Mouse (Mus musculus) heart, embryonic 14.5 days (tissue): Measurements from ENCODE around the gene Syngr2. TPM values are rescaled to one million over a fixed set of nuclear protein-coding genes. Genes with fewer than 3 reads are reported as not detected.

Experiments used
- ATAC-seq: fragments of 200-750 bp; cut with Nextera tagmentation; 2 replicates; pipeline ENCODE4 v1.8.0; 2017; ENCODE audit warnings: low read depth, moderate TSS enrichment; ENCODE audit not compliant: insufficient number of reproducible peaks, insufficient read depth, low FRiP score
- H3K27ac ChIP-seq, 2 experiments: fragments of 200-500 bp in 1 of 2; fragments of 300-500 bp in 1 of 2; sonication (generic) in 1 of 2; replicated peaks in 1 of 2; 2 replicates each; pipeline ENCODE4 v1.5.1; 2012 to 2014; ENCODE audit warnings: low read depth in 2 of 2, low read length in 2 of 2, control low read depth in 1 of 2, mild to moderate bottlenecking in 1 of 2, mixed read lengths in 1 of 2; ENCODE audit not compliant: control insufficient read depth in 1 of 2, insufficient read depth in 1 of 2
- H3K27me3 ChIP-seq: fragments of 300-500 bp; sonication (generic); 2 replicates; pipeline ENCODE4 v1.6.1; 2014; ENCODE audit warnings: mild to moderate bottlenecking, low read length, control low read depth; ENCODE audit not compliant: control insufficient read depth, insufficient read depth
- H3K36me3 ChIP-seq: fragments of 300-500 bp; sonication (generic); 2 replicates; pipeline ENCODE4 v1.6.1; 2014; ENCODE audit warnings: mild to moderate bottlenecking, control low read depth, low read length, mixed read lengths; ENCODE audit not compliant: control insufficient read depth, insufficient read depth
- H3K4me1 ChIP-seq, 2 experiments: fragments of 200-500 bp in 1 of 2; fragments of 300-500 bp in 1 of 2; sonication (generic) in 1 of 2; 2 replicates each; pipeline ENCODE4 v1.6.1; 2012 to 2014; ENCODE audit warnings: low read length in 2 of 2, control low read depth in 1 of 2, mixed read lengths in 1 of 2; ENCODE audit not compliant: control insufficient read depth in 2 of 2, insufficient read depth in 2 of 2
- H3K4me2 ChIP-seq: fragments of 300-500 bp; sonication (generic); 2 replicates; pipeline ENCODE4 v1.6.1; 2014; ENCODE audit warnings: mild to moderate bottlenecking, low read length
- H3K4me3 ChIP-seq, 2 experiments: fragments of 200-500 bp in 1 of 2; fragments of 300-500 bp in 1 of 2; sonication (generic) in 1 of 2; 2 replicates each; pipeline ENCODE4 v1.5.1; 2012 to 2014; ENCODE audit warnings: low read length in 2 of 2, mild to moderate bottlenecking in 2 of 2, control low read depth in 1 of 2, low read depth in 1 of 2, moderate library complexity in 1 of 2; ENCODE audit not compliant: control insufficient read depth in 1 of 2, insufficient read depth in 1 of 2
- H3K9ac ChIP-seq: fragments of 300-500 bp; sonication (generic); 2 replicates; pipeline ENCODE4 v1.6.1; 2014; ENCODE audit warnings: mild to moderate bottlenecking, low read length
- H3K9me3 ChIP-seq: fragments of 300-500 bp; sonication (generic); 2 replicates; pipeline ENCODE4 v1.6.1; 2016; ENCODE audit warnings: low read length, control low read depth; ENCODE audit not compliant: control insufficient read depth
- WGBS: fragments of 180-500 bp; shearing (Covaris S2); extraction: QIAGEN DNeasy Blood & Tissue Kit; methylation state at CpG from one replicate; pipeline ENCODE4 v1.1.7; 2014; 5-methylcytosine and 5-hydroxymethylcytosine counted together
- polyA plus RNA-seq: library from polyadenylated mRNA; unstranded; fragments of >200 nt; fragmentation: Nextera tagmentation; extraction: Ambion mirVana; gene quantifications from 2 replicates; pipeline ENCODE4 v1.2.1, GENCODE M21; 2014

Syngr2 gene
- polyA plus RNA-seq, 1 experiment from 2014 or later: 102 TPM

GRCm38 (mm10) chr11:117847593-117848215, 38.2 kb downstream of the Syngr2 start:
- no peak for ATAC-seq
- Histone ChIP-seq H3K36me3 (peaks cover 16% of the 10 kb centered on the region), H3K9ac (peak overlapping the region; percentile 95), H3K4me3 (peak overlapping the region in 1 of 2 experiments; percentile 83; a peak in 2 of 4 replicates), H3K4me1 (peaks cover 11 to 28% of the 10 kb centered on the region in 2 experiments; a peak in 3 of 4 replicates), H3K27me3 (no peaks in the 10 kb centered on the region), H3K9me3 (no peaks in the 10 kb centered on the region), H3K27ac (peak overlapping the region; percentile 97 to 100), H3K4me2 (peak overlapping the region; percentile 92)
- 78% methylated on average over 7 of the region's 7 CpGs for WGBS

DNA sequence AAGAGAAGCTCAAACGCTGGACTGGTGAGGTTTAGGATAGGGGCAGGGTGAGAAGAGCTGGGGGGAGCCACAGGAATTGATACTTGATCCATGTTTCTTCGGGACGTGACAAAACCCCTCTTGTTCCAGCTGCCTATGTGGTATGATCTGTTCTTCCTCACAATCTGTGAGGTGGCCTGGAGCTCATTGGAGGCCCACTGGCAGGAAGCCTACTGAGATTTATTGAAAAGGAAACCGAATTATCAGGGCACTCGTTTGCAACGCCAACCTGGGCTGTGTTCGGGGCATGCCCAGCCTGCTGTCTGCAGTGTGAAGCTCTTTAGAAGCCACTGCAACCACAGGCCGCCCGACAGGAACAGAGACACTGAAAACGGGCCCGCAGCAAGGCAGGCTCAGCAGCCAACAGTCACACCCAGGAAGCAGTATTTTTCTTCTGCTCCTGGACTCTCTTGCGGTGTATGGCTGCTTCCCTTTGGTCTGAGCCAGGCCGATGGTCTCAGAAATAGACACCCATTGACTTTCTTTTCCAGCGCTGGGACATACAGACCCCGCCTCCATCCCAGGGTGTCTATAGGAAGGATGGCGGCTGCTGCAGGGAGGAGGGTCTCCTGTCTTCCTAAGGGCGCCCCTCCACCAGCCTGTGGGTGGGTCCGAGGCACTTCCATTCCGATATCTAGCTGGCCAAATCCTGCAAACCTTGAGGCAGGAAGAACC, 39.0 kb downstream of the Syngr2 start:
- no peaks in the 10 kb centered on the region for H3K9me3 ChIP-seq
- peak overlapping the region; percentile 92 for H3K4me2 ChIP-seq
- H3K4me1 ChIP-seq: peaks cover 11 to 28% of the 10 kb centered on the region in 2 experiments; a peak in 3 of 4 replicates
- H3K27ac ChIP-seq: peak overlapping the region; percentile 97 to 100
- H3K36me3 ChIP-seq: peaks cover 24% of the 10 kb centered on the region
- no peaks in the 10 kb centered on the region for H3K27me3 ChIP-seq
- peak; percentile 64 for ATAC-seq
- H3K4me3 ChIP-seq: peak overlapping the region; percentile 83 to 95
- WGBS: 7% methylated on average over 19 of the region's 19 CpGs
- H3K9ac ChIP-seq: peak overlapping the region; percentile 95

- peak; percentile 92 for ATAC-seq
- Histone ChIP-seq H3K4me3 (peak within 1 kb of the TSS; percentile 83 to 95), H3K36me3 (peaks cover 31% of the 10 kb centered on the region), H3K27me3 (no peaks in the 10 kb centered on the region), H3K4me1 (peaks cover 11 to 28% of the 10 kb centered on the region in 2 experiments; a peak in 3 of 4 replicates), H3K9ac (peak within 1 kb of the TSS; percentile 95), H3K9me3 (no peaks in the 10 kb centered on the region), H3K4me2 (peak within 1 kb of the TSS; percentile 92), H3K27ac (peak within 1 kb of the TSS; percentile 97 to 100)
- WGBS: under 1% methylated on average over 49 of the region's 51 CpGs
Observed at GRCm38 (mm10) chr11:117848985-117849671, 39.7 kb downstream of the Syngr2 start, which contains the start of gene Birc5. Gene Birc5, plus strand, starts transcription at chr11:117849251.

DNA sequence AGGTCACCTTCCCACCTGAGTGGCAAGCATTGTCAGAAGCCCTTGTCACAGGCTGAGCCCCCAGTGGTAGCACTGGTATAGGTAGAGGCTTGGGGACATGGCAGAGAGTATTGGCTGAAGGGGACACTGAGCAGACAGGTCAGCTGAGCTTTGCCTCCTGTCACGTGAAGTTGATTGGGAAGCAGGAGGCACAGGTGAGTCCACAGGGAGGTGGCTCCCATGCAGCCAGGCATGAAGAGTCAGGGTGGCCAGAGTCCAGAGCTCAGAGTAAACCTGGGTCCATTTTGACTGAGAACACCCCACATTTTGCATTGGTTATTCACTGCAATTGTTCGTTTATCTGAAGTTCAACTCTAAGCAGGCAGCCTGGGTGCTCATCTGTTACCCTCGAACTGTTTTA, 43.4 kb downstream of the Syngr2 start:
- H3K27me3 ChIP-seq: no peaks in the 10 kb centered on the region
- peaks cover 66% of the 10 kb centered on the region for H3K36me3 ChIP-seq
- 83% methylated on average over 3 of the region's 3 CpGs for WGBS
- H3K4me1 ChIP-seq: peaks cover 11 to 23% of the 10 kb centered on the region in 2 experiments; a peak in 3 of 4 replicates
- H3K4me2 ChIP-seq: no peak overlapping the region
- H3K27ac ChIP-seq: no peak overlapping the region
- H3K9me3 ChIP-seq: no peaks in the 10 kb centered on the region
- no peak overlapping the region for H3K4me3 ChIP-seq
- no peak for ATAC-seq
- H3K9ac ChIP-seq: no peak overlapping the region

GRCm38 (mm10) chr11:117854241-117854640, 44.8 kb downstream of the Syngr2 start:
- peaks cover 6 to 16% of the 10 kb centered on the region in 2 experiments; a peak in 3 of 4 replicates for H3K4me1 ChIP-seq
- H3K9ac ChIP-seq: no peak overlapping the region
- H3K27ac ChIP-seq: no peak overlapping the region
- no peak for ATAC-seq
- 91% methylated on average over 9 of the region's 9 CpGs for whole genome bisulfite sequencing
- no peaks in the 10 kb centered on the region for H3K9me3 ChIP-seq
- H3K36me3 ChIP-seq: peaks cover 69% of the 10 kb centered on the region
- H3K27me3 ChIP-seq: peaks cover 6% of the 10 kb centered on the region; the same call in 1 of the 2 replicates
- no peak overlapping the region for H3K4me3 ChIP-seq
- H3K4me2 ChIP-seq: no peak overlapping the region

GRCm38 (mm10) chr11:117855360-117855759, 45.9 kb downstream of the Syngr2 start:
- ATAC-seq: no peak
- H3K27ac ChIP-seq: no peak overlapping the region
- 90% methylated on average over 5 of the region's 5 CpGs for WGBS
- no peak overlapping the region for H3K4me2 ChIP-seq
- peaks cover 3 to 6% of the 10 kb centered on the region in 2 experiments for H3K4me1 ChIP-seq
- H3K9ac ChIP-seq: no peak overlapping the region
- no peaks in the 10 kb centered on the region for H3K9me3 ChIP-seq
- H3K27me3 ChIP-seq: peaks cover 16% of the 10 kb centered on the region
- no peak overlapping the region for H3K4me3 ChIP-seq
- peaks cover 69% of the 10 kb centered on the region for H3K36me3 ChIP-seq

DNA sequence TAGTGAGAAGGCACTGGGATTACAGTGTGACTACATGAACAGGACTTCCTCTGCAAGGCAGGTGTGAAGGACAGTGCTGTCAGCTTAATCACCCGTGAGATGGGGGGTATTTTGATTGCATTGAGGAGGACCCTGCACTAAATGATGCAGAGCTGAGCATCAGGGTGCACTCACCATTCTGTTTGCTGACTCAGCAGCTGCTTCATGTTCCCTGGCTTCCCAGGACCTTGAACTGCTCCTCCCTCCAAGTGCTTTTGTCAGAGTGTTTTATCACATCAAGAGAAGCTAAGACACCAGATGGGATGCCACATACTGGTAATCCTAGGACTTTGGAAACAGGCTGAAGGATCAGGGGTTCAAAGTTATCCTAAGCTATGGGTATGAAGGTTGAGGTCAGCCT, 46.5 kb downstream of the Syngr2 start:
- 82% methylated on average over 1 of the region's 1 CpGs for WGBS

More for the DNA sequence above, 46.5 kb downstream of the Syngr2 start:
- H3K9ac ChIP-seq: no peak overlapping the region
- no peak overlapping the region for H3K27ac ChIP-seq
- H3K9me3 ChIP-seq: no peaks in the 10 kb centered on the region
- peaks cover 2 to 4% of the 10 kb centered on the region in 2 experiments; a peak in 2 of 4 replicates for H3K4me1 ChIP-seq
- H3K36me3 ChIP-seq: peaks cover 67% of the 10 kb centered on the region
- no peak for ATAC-seq
- H3K27me3 ChIP-seq: peaks cover 19% of the 10 kb centered on the region
- no peak overlapping the region for H3K4me3 ChIP-seq
- no peak overlapping the region for H3K4me2 ChIP-seq
